Mouse (Mus musculus) left cerebral cortex, adult 18-20 months (tissue): ENCODE results near the gene Plekhm1. TPM values are rescaled to one million over a fixed set of nuclear protein-coding genes. Genes with fewer than 3 reads are reported as not detected.
"Not testable (repeated sequence)": the region's sequence is repeated elsewhere in the genome, so short reads cannot be mapped to it uniquely, and the experiment has no call there.

ENCODE experiments used
- DNase-seq, 2 experiments: peaks; one replicate each; pipeline ENCODE4 v3.0.0; 2021 to 2022; ENCODE audit warnings: low spot score in 2 of 2, mixed read lengths in 1 of 2
- long read RNA-seq, 2 experiments: library from polyadenylated mRNA; stranded (forward); transcript quantifications; one replicate each; pipeline ENCODE4 v2.0.0; 2021
- total RNA-seq, 2 experiments: library from RNA; stranded (reverse); gene quantifications; 2 replicates each; pipeline ENCODE4 v1.2.3; 2021

Plekhm1 gene
- 10 to 100 TPM; 18.2 to 18.8 TPM for total RNA-seq
- long read RNA-seq, experiment 1, full-length matches to known transcripts, result 4 of 16 reads
- long read RNA-seq, experiment 1, partial matches to known transcripts, result 7 of 16 reads
- long read RNA-seq, experiment 1, other reads (novel, unspliced or antisense), result 5 of 16 reads
- long read RNA-seq, experiment 2, full-length matches to known transcripts, result 2 of 8 reads
- long read RNA-seq, experiment 2, partial matches to known transcripts, result 5 of 8 reads
- long read RNA-seq, experiment 2, other reads (novel, unspliced or antisense), result 1 of 8 reads

GRCm38 (mm10) chr11:103411981-103412949 is at the start of gene Plekhm1:
Plekhm1 (minus strand) TSS chr11:103412687.
- peak; percentile 96 to 97 for DNase-seq

DNA sequence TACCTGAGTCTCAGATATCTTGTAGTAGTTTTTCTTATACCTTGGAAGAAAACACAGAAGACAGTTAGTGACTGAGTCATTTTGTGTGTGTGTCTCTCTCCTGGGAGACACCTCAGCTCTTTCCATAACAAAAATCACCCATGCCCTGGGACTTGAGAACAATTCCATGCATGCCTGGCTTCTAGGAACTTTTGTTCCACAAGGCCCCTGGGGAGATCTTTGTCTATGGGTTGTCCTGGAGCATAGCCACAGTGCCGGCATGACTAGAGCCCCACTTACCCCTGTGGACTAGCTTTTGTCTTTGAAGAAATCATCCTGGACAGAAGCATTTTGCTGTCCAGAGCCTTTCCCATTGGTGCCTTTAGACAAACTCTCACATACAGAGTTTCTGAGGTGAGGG is 38.6 kb upstream of the Plekhm1 start:
- DNase-seq, result not testable (repeated sequence)

DNA sequence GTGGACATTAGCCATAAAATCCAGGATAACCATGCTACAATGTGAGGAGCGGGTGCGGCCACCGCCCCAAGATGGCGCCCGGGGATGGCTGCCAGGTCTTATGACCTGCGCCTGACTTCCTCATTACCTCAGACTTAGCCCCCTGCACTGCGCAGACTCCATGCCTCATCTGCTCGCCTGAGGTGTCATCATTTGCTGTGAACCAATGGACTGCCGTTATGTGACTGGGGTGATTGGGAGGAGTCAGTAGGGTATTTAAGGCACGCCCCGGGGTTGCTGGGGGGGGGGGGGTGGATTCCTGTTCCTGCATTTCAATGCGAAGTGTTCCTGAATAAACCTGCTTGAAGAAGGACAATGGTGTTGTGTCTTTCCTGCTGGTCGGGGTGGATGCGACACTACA is 37.2 kb upstream of the Plekhm1 start:
- DNase-seq, result not testable (repeated sequence)

- DNase-seq, result no peak
Measured at GRCm38 (mm10) chr11:103443678-103444077, 31.2 kb upstream of the Plekhm1 start.

DNA sequence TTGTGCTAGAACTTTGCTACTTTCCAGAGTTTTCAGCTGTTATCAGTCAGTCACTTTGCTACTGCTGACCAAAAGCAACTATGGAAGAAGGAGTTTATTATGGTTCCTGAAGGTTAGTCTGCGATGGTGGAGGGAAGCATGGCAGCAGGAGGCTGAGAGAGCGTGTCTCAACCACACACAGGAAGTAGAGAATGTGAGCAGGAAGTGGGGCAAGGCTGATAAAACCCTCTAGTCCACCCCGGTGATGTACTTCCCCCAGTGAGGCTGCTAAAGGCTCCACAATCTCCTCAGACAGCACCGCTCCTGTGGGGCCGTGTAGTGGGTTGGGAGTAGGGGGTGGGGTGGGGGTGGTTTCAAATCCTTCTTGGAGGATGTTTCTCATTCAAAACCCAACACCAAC is 23.8 kb upstream of the Plekhm1 start:
- DNase-seq, result no peak

DNA sequence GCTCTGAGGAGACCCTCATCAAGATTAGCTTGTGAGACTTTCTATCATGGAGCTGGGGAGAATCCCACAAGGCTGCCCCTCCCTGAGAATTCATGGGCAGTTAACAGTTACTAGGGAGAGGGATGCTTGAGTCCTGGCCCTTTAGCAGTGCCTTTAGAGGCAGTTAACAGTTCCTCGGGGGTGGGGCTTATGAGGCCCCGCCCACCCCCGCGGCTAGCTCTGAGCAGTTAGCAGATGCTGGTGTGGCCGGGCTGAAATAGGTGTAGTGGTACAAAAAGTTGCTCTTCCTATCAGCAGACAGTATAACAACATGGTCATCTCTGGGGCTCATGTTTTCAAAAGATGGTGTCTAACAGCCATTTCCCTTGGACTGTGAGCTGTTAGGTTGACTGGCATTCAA is 12.5 kb upstream of the Plekhm1 start:
- no peak for DNase-seq

- no peak for DNase-seq
Measured at GRCm38 (mm10) chr11:103419667-103420066, 7.2 kb upstream of the Plekhm1 start.

DNA sequence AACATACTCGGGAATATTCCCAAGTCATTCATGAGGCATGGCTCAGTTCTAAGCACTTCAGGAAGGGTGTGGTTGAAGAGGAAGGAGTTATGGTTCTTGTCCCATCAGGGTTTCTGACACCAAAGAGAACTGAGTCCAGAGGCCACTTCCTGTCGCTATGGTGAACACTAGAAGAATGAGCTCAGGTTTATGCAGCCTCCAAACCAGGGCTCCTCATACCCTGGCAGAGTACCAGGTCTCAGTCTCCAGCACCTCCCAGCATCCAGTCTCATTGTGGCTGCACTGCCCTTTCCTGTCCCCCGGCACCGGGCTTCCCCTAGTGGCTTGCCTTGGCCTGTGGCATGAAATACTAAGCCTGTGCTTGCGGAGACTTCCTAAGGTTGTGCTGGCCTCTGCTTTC is 6.7 kb upstream of the Plekhm1 start:
- no peak for DNase-seq

GRCm38 (mm10) chr11:103413516-103413915 is 1.0 kb upstream of the Plekhm1 start:
- no peak for DNase-seq

DNA sequence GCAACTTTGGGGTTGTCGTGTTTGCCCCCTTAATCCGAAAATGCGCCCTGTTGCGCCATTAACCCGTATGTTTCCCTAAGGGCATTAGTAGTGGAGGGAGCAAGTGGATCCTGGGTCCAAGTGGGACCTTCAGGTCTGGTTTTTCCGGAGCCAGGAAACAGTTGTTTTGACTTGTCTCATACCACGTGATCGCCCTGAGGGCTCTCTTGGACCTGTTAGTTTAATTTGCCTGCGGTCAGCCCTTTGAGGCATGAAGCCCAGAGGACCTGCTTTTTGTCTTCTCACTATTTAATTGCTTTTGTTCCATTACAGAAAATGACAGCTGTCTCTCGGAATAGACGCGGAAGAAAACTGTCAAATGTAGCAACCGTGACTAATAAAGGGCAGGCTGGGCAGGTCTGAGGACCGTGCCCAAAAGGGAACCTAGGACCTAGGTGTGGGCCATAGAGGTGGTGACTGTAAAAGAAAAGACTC is 500 bp upstream of the Plekhm1 start:
- no peak for DNase-seq

- DNase-seq, result no peak
Measured at GRCm38 (mm10) chr11:103411301-103411700, 1.2 kb downstream of the Plekhm1 start.

GRCm38 (mm10) chr11:103408880-103409279 is 3.6 kb downstream of the Plekhm1 start:
- no peak for DNase-seq

DNA sequence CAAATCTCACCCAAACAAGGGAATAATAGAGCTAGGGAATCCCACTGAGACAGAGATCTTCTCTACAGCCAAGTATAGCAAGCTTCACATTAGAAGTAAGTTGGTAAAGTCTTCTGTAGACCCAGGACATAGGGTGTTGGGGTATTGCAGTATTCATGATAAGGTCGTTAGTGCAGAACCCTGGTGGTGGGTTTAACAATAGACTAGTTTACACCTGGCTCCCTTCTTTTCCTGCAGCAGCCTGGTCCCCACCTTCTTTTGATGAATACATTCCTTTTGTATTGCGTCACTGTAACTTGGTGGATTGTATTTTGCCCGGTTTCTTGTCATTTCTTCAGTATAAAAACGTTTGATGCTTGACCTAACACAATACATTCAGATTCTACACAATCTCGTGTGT is 5.4 kb downstream of the Plekhm1 start:
- not testable (repeated sequence) for DNase-seq

GRCm38 (mm10) chr11:103406551-103406950 is 5.9 kb downstream of the Plekhm1 start:
- DNase-seq, result no peak

DNA sequence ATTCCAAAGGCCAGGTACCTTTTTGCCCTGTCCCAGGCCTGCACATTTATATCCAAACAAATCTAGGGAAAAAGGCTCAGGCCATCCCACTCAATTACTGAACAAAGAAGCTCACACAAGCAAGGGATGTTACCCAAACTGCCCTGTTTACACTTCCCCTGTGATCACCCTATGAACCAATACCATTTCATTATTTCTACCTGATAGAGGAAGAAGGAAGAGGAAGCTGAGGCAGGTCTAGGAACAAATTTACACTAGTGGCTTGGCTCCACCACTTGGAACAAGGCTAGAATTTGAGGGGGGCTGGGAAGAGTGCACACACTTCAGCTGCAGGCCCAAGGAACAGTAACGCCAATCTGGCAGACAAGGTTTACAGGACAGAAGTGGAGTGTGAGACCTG is 6.7 kb downstream of the Plekhm1 start:
- DNase-seq, result no peak

DNA sequence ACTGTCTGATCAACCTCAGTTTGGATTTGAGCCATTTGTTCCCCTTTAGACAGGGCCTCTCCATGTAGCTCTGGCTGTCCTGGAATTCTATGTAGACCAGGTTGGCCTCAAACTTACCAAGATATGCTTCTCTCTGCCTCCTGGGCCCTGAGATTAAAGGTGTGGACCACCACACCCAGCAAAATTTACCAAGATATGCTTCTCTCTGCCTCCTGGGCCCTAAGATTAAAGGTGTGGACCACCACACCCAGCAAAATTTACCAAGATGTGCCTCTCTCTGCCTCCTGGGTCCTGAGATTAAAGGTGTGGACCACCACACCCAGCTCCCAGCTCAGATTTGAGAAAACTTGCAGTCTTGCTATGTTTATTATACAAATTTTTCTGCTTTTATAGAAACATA is 7.9 kb downstream of the Plekhm1 start:
- no peak for DNase-seq

GRCm38 (mm10) chr11:103403776-103404175 is 8.7 kb downstream of the Plekhm1 start:
- DNase-seq, result no peak

DNA sequence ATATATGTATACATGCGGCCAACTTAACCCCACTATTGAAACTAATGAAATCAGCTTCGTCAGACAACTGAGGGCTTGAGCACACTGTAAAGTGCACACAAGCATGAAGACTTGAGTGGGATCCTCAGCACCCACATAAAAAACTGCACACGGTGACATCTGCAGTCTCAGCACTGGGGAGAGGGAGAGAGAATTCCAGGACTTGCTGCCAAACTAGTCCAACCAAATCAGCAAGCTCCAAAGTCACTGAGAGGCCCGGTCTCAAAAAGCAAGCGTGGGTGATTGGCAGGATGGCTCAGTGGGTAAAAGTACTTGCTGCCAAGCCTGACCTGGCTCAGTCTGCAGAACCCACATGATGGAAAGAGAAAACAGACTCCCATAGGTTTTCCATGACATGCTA is 9.7 kb downstream of the Plekhm1 start:
- peak in 1 of 2 experiments; percentile 54 for DNase-seq

DNA sequence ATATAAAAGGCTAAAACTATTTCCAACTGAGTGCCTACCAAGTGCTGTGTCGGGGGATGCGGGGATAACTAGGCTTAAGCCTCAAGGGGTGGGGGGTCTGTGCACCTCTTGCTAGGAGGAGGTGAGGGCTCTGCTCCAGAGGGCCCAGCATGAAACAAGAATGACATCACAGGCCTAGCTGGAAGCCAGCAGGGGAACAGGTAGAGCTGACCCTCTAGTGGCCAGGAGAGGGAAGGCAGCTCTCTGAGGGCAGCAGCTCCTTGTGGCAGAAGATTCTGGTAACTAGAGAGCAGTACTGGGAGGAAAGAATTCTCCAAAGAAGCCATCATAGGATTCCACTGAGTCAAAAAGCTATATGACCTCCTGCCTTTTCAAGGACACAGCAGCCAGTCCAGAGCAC is 10.3 kb downstream of the Plekhm1 start:
- peak; percentile 43 to 47 for DNase-seq

GRCm38 (mm10) chr11:103399986-103400385 is 12.5 kb downstream of the Plekhm1 start:
- DNase-seq, result no peak

GRCm38 (mm10) chr11:103399050-103399449 is 13.4 kb downstream of the Plekhm1 start:
- DNase-seq, result no peak

DNA sequence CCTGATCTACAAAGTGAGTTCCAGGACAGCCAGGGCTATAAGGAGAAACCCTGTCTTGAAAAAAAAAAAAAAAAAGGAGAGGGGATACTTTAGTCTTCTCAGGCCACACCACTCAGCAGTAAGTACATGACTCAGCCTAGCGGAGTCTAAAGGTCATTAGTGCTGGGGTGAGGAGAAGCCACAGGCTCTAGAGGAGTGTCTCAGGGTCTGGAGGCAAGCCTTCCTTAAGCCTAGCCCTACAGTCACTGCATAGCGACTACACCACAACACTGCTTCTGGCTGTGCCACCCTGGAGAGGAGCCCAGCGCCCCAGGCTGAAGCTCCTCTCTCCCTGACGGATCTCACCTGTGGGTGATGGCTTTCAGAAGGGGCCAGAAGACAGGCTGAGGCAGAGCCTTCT is 15.8 kb downstream of the Plekhm1 start:
- DNase-seq, result no peak
